Mouse (Mus musculus) kidney, adult 2 months (tissue): ENCODE measurements at regions not wholly inside any gene's neighbourhood (a gene's known extent, or its start where the extent isn't known, plus 50 kb on each side); places are given as distances from the start of the nearest gene placed in this dataset.

Experiments used
- CTCF ChIP-seq: fragments of 200-500 bp; conservative IDR thresholded peaks from 2 replicates; pipeline ENCODE4 v1.5.1; 2011; ENCODE audit warnings: low read depth, mild to moderate bottlenecking, control low read depth, low read length, moderate library complexity, mixed read lengths; ENCODE audit not compliant: insufficient read depth, insufficient read length
- POLR2A ChIP-seq: fragments of 200-500 bp; IDR thresholded peaks from one replicate; pipeline ENCODE4 v1.6.1; 2011; ENCODE audit warnings: low read depth, low read length, control low read depth

DNA sequence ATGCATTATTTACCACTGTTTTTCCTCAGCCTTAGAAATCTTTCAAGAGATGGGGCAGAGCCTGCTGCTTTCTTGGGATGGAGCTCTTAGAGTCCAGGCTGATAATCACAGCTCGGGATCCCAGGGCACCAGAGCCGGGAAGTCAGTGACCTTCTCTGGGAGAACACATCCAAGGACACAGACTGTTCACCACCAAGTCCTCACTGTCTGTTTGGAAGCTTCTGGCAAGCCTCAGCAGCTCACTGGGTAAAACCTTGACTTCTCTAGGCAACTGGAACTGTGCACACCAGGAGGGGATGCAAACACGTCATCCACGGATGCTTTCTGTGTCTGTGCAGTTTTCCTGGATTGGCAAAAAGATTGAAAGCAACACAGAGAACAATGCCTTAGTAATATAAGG is 330.6 kb downstream of the Tcerg1l start:
- TF ChIP-seq CTCF = no peak
- TF ChIP-seq POLR2A = no peak
